Mouse (Mus musculus): Measurements from ENCODE around the gene Olfr116. TPM values are rescaled to one million over a fixed set of nuclear protein-coding genes. Genes with fewer than 3 reads are reported as not detected.

Gene Olfr116
- not detected for total RNA-seq (2021)

- intact Hi-C loops (cut with DNase I): no loop called here
- DNase-seq (ENCODE audit: low spot score): no peak
These were observed at the start of gene Olfr116, which contains the start of gene Olfr115 for GRCm38 (mm10) chr17:37627009-37627408. Gene Olfr116 (minus strand): TSS chr17:37627199. Gene Olfr115 (minus strand): TSS chr17:37627109.

GRCm38 (mm10) chr17:37666688-37667087 lies 39.7 kb upstream of the Olfr116 start, which contains the start of gene Olfr118:
Gene Olfr118 (plus strand): TSS chr17:37666988.
- intact Hi-C loops (cut with DNase I): no loop called here
- no peak for DNase-seq (ENCODE audit: low spot score)

GRCm38 (mm10) chr17:37663682-37664081 lies 36.7 kb upstream of the Olfr116 start, which contains the start of gene Olfr117:
Gene Olfr117 (minus strand): TSS chr17:37663782.
- intact Hi-C loops (cut with DNase I): no loop called here
- no peak for DNase-seq (ENCODE audit: low spot score)

- intact Hi-C loops (cut with DNase I): no loop called here
- DNase-seq (ENCODE audit: low spot score): no peak
These were observed 34.4 kb downstream of the Olfr116 start, which contains the start of gene Olfr114 for GRCm38 (mm10) chr17:37592643-37593042. Gene Olfr114 (minus strand): TSS chr17:37592743.

GRCm38 (mm10) chr17:37577563-37577962 lies 49.4 kb downstream of the Olfr116 start, which contains the start of gene Olfr113:
Gene Olfr113 (minus strand): TSS chr17:37577663.
- no peak for DNase-seq (ENCODE audit: low spot score)
- intact Hi-C loops (cut with DNase I): no loop called here

Other genes starting within 250 kb of the Olfr116 start
- gene Olfr105-ps, start 248.2 kb downstream of the Olfr116 start, total RNA-seq (2021): not detected
- gene Olfr106-ps, start 236.8 kb downstream of the Olfr116 start, total RNA-seq (2021): not detected
- gene Olfr107, start 228.0 kb downstream of the Olfr116 start, total RNA-seq (2021): not detected
- not detected for gene Olfr108, start 181.7 kb downstream of the Olfr116 start, total RNA-seq (2021)
- not detected for gene Olfr109, start 168.3 kb downstream of the Olfr116 start, total RNA-seq (2021)
- gene H2-M2, start 143.6 kb downstream of the Olfr116 start, total RNA-seq (2021): not detected
- gene Olfr110, start 134.7 kb downstream of the Olfr116 start, total RNA-seq (2021): not detected
- not detected for gene Olfr111, start 119.2 kb downstream of the Olfr116 start, total RNA-seq (2021)
- gene Olfr112, start 57.7 kb downstream of the Olfr116 start, total RNA-seq (2021): not detected
- gene Olfr113, start 49.5 kb downstream of the Olfr116 start, total RNA-seq (2021): not detected
- not detected for gene Olfr114, start 34.5 kb downstream of the Olfr116 start, total RNA-seq (2021)
- not detected for gene Olfr115, start 90 bp downstream of the Olfr116 start, total RNA-seq (2021)
- gene Olfr117, start 36.6 kb upstream of the Olfr116 start, total RNA-seq (2021): not detected
- not detected for gene Olfr118, start 39.8 kb upstream of the Olfr116 start, total RNA-seq (2021)
- gene Olfr119, start 69.4 kb upstream of the Olfr116 start, total RNA-seq (2021): not detected
- not detected for gene Olfr120, start 94.6 kb upstream of the Olfr116 start, total RNA-seq (2021)
- not detected for gene Olfr121, start 121.7 kb upstream of the Olfr116 start, total RNA-seq (2021)
- gene Olfr122, start 141.4 kb upstream of the Olfr116 start, total RNA-seq (2021): not detected
- gene Olfr123, start 166.3 kb upstream of the Olfr116 start, total RNA-seq (2021): not detected
- gene Olfr124, start 172.7 kb upstream of the Olfr116 start, total RNA-seq (2021): not detected
- not detected for gene Olfr125, start 205.8 kb upstream of the Olfr116 start, total RNA-seq (2021)
- gene Olfr126, start 220.3 kb upstream of the Olfr116 start, total RNA-seq (2021): not detected